Mouse (Mus musculus) intestine, embryonic 15.5 days (tissue): ENCODE measurements around the gene Cgref1. TPM values are rescaled to one million over a fixed set of nuclear protein-coding genes. Genes with fewer than 3 reads are reported as not detected.
A peak's percentile ranks its signal among the peaks of the same experiment; 100 is the strongest.

Experiments used
- ATAC-seq: fragments of 200-750 bp; cut with Nextera tagmentation; 2 replicates; pipeline ENCODE4 v1.8.0; 2017; ENCODE audit warnings: moderate TSS enrichment, moderate library complexity
- H3K27ac ChIP-seq: fragments of 300-500 bp; sonication (generic); 2 replicates; pipeline ENCODE4 v1.5.1; 2015; ENCODE audit warnings: mild to moderate bottlenecking, inconsistent platforms
- H3K27me3 ChIP-seq: fragments of 300-500 bp; sonication (generic); replicated peaks from 2 replicates; pipeline ENCODE4 v1.6.1; 2015; ENCODE audit warnings: inconsistent platforms
- H3K36me3 ChIP-seq: fragments of 300-500 bp; sonication (generic); 2 replicates; pipeline ENCODE4 v1.6.1; 2015; ENCODE audit warnings: inconsistent platforms
- H3K4me1 ChIP-seq: fragments of 300-500 bp; sonication (generic); replicated peaks from 2 replicates; pipeline ENCODE4 v1.6.1; 2015; ENCODE audit warnings: inconsistent platforms
- H3K4me2 ChIP-seq: fragments of 300-500 bp; sonication (generic); replicated peaks from 2 replicates; pipeline ENCODE4 v1.6.1; 2015; ENCODE audit warnings: mild to moderate bottlenecking, inconsistent platforms
- H3K4me3 ChIP-seq: fragments of 300-500 bp; sonication (generic); replicated peaks from 2 replicates; pipeline ENCODE4 v1.5.1; 2015; ENCODE audit warnings: inconsistent platforms
- H3K9ac ChIP-seq: fragments of 300-500 bp; sonication (generic); 2 replicates; pipeline ENCODE4 v1.6.1; 2015; ENCODE audit warnings: inconsistent platforms
- H3K9me3 ChIP-seq: fragments of 300-500 bp; sonication (generic); 2 replicates; pipeline ENCODE4 v1.6.1; 2016; ENCODE audit warnings: inconsistent platforms
- WGBS: fragments of 180-500 bp; shearing (Covaris S2); methylation state at CpG from one replicate; pipeline ENCODE4 v1.1.7; 2015; 5-methylcytosine and 5-hydroxymethylcytosine counted together
- polyA plus RNA-seq: library from polyadenylated mRNA; unstranded; fragments of >200 nt; fragmentation: Nextera tagmentation; extraction: Ambion mirVana; gene quantifications from 2 replicates; pipeline ENCODE4 v1.2.1, GENCODE M21; 2015

Gene Cgref1
- polyA plus RNA-seq, 1 experiment from 2014 or later = 36.1 TPM

DNA sequence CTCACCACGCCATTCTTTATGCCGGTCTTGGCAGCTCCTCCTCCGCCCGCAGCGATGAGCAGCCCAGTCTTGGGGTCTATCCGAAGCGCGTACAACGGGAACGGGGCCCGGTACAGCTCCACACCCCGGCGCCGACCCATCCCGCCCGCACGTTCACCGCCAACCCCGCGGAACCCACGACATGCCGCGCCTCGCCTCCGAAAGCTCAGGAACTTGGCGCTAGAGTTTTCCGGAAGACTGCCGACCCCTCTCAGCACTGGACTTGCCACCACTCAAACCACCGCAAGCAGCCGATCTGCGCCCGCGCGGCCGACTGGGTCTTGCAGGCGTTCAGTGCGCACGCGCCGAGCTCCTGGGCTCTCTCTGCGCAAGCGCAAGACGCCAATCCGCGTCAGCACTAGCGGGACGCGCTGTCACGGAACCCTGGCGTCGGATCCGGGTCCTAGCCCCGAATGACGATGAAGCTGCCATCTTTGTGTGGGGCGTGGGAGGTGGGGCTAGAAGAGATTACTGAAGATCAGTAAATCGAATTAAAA is 14.6 kb upstream of the Cgref1 start, which contains the start of gene Preb:
Gene Preb (minus strand): TSS at position 396 of the 536 bp plus-strand sequence.
- Histone ChIP-seq H3K27me3 (no peaks in the 10 kb centered on the region), H3K4me3 (peak within 1 kb of the TSS; percentile 78), H3K4me2 (peak within 1 kb of the TSS; percentile 62), H3K9me3 (no peaks in the 10 kb centered on the region), H3K36me3 (peaks cover 17% of the 10 kb centered on the region), H3K9ac (peak within 1 kb of the TSS; percentile 88), H3K4me1 (peaks cover 17% of the 10 kb centered on the region), H3K27ac (peak within 1 kb of the TSS; percentile 90)
- ATAC-seq = peak; percentile 97
- under 1% methylated on average over 56 of the region's 56 CpGs for WGBS

DNA sequence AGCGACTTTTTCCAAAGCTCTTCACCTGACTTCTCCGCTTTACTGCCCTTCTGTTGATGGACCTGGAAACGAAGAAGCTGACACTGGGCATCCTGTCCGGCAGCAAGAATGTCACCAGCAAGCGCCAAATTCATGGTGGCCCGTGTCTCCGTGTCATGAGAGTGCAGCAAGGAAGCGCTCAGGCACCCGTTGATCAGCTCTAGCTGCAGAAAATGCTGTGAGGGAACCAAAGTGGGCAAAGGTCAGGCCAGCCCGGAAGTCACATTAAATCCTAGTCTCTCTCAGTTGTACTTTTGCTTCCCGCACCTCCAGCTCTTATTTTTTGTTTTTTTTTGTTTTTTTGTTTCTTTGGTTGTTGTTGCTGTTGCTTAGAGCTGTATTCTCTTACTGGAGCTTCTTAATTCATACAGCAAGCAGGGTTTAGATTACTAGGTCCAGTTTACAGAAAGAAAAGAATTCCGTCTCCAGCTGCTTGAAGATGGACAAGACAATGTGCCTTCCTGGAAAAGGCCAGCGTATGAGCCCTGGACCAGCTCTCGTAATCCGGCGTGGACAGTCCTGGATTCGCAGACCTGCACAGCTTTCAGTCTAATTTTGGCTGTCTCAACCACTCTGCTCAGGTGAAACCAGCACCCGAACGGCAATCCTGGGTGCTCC is 13.9 kb upstream of the Cgref1 start:
- Histone ChIP-seq H3K36me3 (peaks cover 24% of the 10 kb centered on the region), H3K4me3 (peak overlapping the region; percentile 78), H3K27me3 (no peaks in the 10 kb centered on the region), H3K9me3 (no peaks in the 10 kb centered on the region), H3K4me2 (peak overlapping the region; percentile 62), H3K9ac (peak overlapping the region; percentile 88), H3K4me1 (peaks cover 17% of the 10 kb centered on the region), H3K27ac (peak overlapping the region; percentile 90)
- 29% methylated on average over 19 of the region's 19 CpGs for WGBS
- 0 out of 2 replicates have a peak, but pooled peaks have one; percentile 46 for ATAC-seq

DNA sequence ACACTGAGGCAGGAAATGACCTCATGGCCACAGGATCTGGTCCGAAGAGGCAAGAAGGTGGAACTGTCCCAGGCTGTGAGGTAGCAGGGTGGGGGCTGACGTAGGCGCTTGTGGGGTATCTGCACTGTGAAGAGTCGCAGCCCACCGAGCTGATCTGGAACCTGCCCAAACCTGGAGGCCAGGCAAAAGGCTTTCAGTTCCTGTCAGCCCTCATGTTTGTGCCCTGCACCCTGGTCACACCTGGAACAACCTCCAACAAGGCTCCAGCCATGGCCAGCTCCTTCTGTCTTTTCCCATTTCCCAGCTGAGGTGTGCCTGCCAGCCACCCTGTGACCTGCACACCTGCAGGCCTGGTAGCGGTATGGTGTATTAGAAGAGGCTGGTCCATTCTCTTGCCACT is 12.5 kb upstream of the Cgref1 start:
- Histone ChIP-seq H3K27ac (no peak overlapping the region), H3K4me1 (peaks cover 17% of the 10 kb centered on the region), H3K4me3 (no peak overlapping the region), H3K36me3 (peaks cover 33% of the 10 kb centered on the region), H3K4me2 (peak overlapping the region; percentile 62), H3K9me3 (no peaks in the 10 kb centered on the region), H3K9ac (no peak overlapping the region), H3K27me3 (no peaks in the 10 kb centered on the region)
- ATAC-seq = no peak
- 94% methylated on average over 6 of the region's 6 CpGs for WGBS

DNA sequence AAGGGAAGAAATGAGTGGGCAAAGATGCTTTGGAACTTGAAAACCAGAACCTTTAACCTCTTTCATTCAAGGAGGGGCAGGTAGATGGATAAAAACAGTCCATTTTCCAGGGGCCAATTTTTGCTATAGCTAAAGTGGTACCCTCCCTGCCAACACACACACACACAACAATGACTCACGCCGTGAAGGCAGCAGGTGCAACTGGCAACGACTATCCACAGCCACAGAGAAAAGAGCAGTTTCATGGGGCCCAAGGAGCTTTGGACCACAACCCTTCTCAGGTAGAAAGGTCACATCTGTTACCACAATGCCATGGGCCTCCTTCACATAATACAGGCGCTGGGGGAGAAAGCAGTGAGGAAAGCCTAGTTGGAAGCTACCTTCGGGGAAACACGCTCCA is 10.4 kb upstream of the Cgref1 start:
- Histone ChIP-seq H3K9me3 (no peaks in the 10 kb centered on the region), H3K27ac (no peak overlapping the region), H3K36me3 (peaks cover 33% of the 10 kb centered on the region), H3K4me3 (no peak overlapping the region), H3K4me2 (no peak overlapping the region), H3K27me3 (no peaks in the 10 kb centered on the region), H3K9ac (no peak overlapping the region), H3K4me1 (peaks cover 17% of the 10 kb centered on the region)
- 93% methylated on average over 6 of the region's 6 CpGs for WGBS
- no peak for ATAC-seq

DNA sequence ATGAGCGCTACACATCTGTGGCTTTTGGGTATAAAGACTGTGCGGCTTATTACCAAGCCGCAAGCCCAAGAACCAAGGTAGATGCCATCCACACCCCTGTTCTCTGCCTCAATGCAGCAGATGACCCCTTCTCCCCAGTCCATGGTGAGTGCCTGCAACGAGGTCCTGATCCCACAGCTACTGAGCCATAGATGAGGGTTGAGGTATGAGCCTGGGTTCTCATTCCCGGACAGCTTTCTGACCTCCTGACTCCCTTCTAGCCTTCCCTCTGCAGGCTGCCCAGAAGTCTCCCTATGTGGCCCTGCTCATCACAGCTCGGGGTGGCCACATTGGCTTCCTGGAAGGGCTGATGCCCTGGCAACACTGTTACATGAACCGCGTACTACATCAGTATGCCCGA is 9.2 kb upstream of the Cgref1 start:
- ATAC-seq = no peak
- Histone ChIP-seq H3K4me3 (no peak overlapping the region), H3K36me3 (peaks cover 33% of the 10 kb centered on the region), H3K4me1 (peaks cover 17% of the 10 kb centered on the region), H3K9me3 (no peaks in the 10 kb centered on the region), H3K27ac (no peak overlapping the region), H3K9ac (no peak overlapping the region), H3K4me2 (no peak overlapping the region), H3K27me3 (no peaks in the 10 kb centered on the region)
- 91% methylated on average over 9 of the region's 9 CpGs for WGBS

DNA sequence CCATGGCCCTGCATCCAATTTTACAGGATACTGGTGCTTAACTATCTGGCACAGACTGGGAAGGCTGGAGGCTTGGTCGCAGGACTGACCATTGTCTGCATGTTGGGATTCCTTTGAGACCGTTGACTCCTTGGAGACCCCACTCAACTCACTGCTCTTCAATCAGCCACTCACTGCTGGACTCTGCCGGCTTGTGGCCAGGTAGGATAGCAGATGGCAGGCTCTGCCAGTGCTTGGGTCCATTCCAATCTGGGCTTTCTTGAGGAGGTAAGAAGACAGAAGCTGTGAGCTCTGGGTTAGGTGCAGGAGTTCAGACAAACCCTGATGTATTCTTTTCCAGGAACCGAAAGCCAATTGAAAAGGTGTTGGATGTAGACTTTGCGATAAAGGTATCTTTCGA is 8.7 kb upstream of the Cgref1 start:
- H3K4me2 ChIP-seq = no peak overlapping the region
- 95% methylated on average over 6 of the region's 6 CpGs for WGBS
- no peak overlapping the region for H3K9ac ChIP-seq
- ATAC-seq = no peak
- no peaks in the 10 kb centered on the region for H3K9me3 ChIP-seq
- no peak overlapping the region for H3K4me3 ChIP-seq
- H3K27me3 ChIP-seq = no peaks in the 10 kb centered on the region
- H3K27ac ChIP-seq = no peak overlapping the region
- H3K36me3 ChIP-seq = peaks cover 33% of the 10 kb centered on the region
- H3K4me1 ChIP-seq = peaks cover 20% of the 10 kb centered on the region

- Histone ChIP-seq H3K36me3 (peaks cover 27% of the 10 kb centered on the region), H3K4me1 (peaks cover 8% of the 10 kb centered on the region), H3K9me3 (no peaks in the 10 kb centered on the region), H3K27ac (no peak overlapping the region), H3K4me3 (no peak overlapping the region), H3K4me2 (no peak overlapping the region), H3K27me3 (no peaks in the 10 kb centered on the region), H3K9ac (no peak overlapping the region)
- 84% methylated on average over 5 of the region's 5 CpGs for WGBS
- no peak for ATAC-seq
Measured at GRCm38 (mm10) chr5:30952551-30952950, 7.2 kb upstream of the Cgref1 start.

- no peak for ATAC-seq
- Histone ChIP-seq H3K27ac (0 out of 2 replicates have a peak overlapping the region, but pooled peaks have one; percentile 19), H3K27me3 (no peaks in the 10 kb centered on the region), H3K36me3 (peaks cover 27% of the 10 kb centered on the region), H3K4me3 (no peak overlapping the region), H3K9me3 (no peaks in the 10 kb centered on the region), H3K4me1 (peaks cover 7% of the 10 kb centered on the region), H3K9ac (no peak overlapping the region), H3K4me2 (no peak overlapping the region)
- WGBS = 84% methylated on average over 6 of the region's 6 CpGs
Measured at GRCm38 (mm10) chr5:30951706-30952105, 6.3 kb upstream of the Cgref1 start.

DNA sequence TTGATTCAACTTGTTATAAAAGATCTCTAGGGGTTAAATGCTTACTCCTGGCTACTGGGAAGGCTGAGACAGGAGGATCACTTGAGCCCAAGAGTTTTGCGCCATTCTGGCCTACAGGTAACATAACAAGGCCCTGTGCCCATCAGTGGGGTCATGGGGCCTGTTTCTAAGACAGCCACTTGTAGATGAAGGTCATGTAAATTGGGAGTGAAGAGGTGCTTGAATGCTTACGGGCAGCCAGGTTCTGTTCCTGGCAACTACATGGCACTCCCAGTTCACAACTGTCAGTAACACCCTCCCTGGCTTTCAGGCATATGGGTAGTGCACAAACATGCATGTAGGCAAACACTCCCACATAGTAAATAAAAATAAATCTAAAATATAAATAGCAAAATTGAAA is 5.5 kb upstream of the Cgref1 start:
- 90% methylated on average over 2 of the region's 2 CpGs for WGBS
- peaks cover 7% of the 10 kb centered on the region for H3K4me1 ChIP-seq
- ATAC-seq = no peak
- H3K27me3 ChIP-seq = no peaks in the 10 kb centered on the region
- H3K4me2 ChIP-seq = peak overlapping the region; percentile 88; the same call in 1 of the 2 replicates
- no peak overlapping the region for H3K4me3 ChIP-seq
- peaks cover 25% of the 10 kb centered on the region for H3K36me3 ChIP-seq
- no peak overlapping the region for H3K27ac ChIP-seq
- no peak overlapping the region for H3K9ac ChIP-seq
- no peaks in the 10 kb centered on the region for H3K9me3 ChIP-seq

- 0 out of 2 replicates have a peak, but pooled peaks have one; percentile 0 for ATAC-seq
- no peaks in the 10 kb centered on the region for H3K27me3 ChIP-seq
- H3K36me3 ChIP-seq = peaks cover 20% of the 10 kb centered on the region
- H3K4me3 ChIP-seq = peak overlapping the region; percentile 62
- H3K4me2 ChIP-seq = peak overlapping the region; percentile 88
- peak overlapping the region; percentile 82; the same call in 1 of the 2 replicates for H3K27ac ChIP-seq
- H3K9ac ChIP-seq = peak overlapping the region; percentile 56
- peaks cover 8% of the 10 kb centered on the region for H3K4me1 ChIP-seq
- no peaks in the 10 kb centered on the region for H3K9me3 ChIP-seq
- 59% methylated on average over 4 of the region's 4 CpGs for WGBS
Measured at GRCm38 (mm10) chr5:30950451-30950850, 5.1 kb upstream of the Cgref1 start.

- Histone ChIP-seq H3K27ac (peak overlapping the region; percentile 82), H3K4me3 (peak overlapping the region; percentile 62), H3K4me1 (peaks cover 14% of the 10 kb centered on the region), H3K27me3 (no peaks in the 10 kb centered on the region), H3K36me3 (peaks cover 14% of the 10 kb centered on the region), H3K9me3 (no peaks in the 10 kb centered on the region), H3K4me2 (peak overlapping the region; percentile 88), H3K9ac (peak overlapping the region; percentile 56)
- under 1% methylated on average over 31 of the region's 31 CpGs for WGBS
- ATAC-seq = peak; percentile 89
Measured at GRCm38 (mm10) chr5:30949654-30950326, 4.4 kb upstream of the Cgref1 start.

DNA sequence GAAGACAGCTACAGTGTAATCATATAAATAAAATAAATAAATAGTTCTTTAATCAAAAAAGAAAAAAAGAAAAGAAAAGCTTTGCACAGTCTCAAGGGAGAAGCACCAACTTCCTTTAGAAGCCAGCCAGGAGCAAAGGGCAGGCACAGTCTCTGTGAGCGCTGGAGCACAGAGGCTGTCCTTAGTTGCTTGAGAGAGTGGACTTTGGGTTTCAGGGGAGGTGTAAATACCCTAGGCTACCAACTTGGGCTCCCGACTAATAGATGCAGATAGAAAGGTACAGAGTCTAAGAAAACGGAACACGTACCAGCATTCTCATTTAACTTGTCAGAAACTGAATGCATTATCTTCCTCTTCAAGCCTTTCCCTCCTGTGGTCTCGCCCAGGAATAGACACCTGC is 3.2 kb upstream of the Cgref1 start:
- Histone ChIP-seq H3K27ac (peak overlapping the region; percentile 69), H3K4me2 (peak overlapping the region; percentile 88; the same call in 1 of the 2 replicates), H3K4me1 (peaks cover 15% of the 10 kb centered on the region), H3K9me3 (no peaks in the 10 kb centered on the region), H3K27me3 (no peaks in the 10 kb centered on the region), H3K9ac (no peak overlapping the region), H3K4me3 (no peak overlapping the region), H3K36me3 (peaks cover 2% of the 10 kb centered on the region; the same call in 1 of the 2 replicates)
- ATAC-seq = peak; percentile 49
- 69% methylated on average over 5 of the region's 5 CpGs for WGBS
